Mouse (Mus musculus) forebrain, embryonic 14.5 days (tissue): ENCODE data around the gene Qsox1. TPM values are rescaled to one million over a fixed set of nuclear protein-coding genes. Genes with fewer than 3 reads are reported as not detected.

ENCODE experiments used
- ATAC-seq: fragments of 200-750 bp; cut with Nextera tagmentation; 2 replicates; pipeline ENCODE4 v1.8.0; 2017; ENCODE audit warnings: mild to moderate bottlenecking, moderate library complexity
- DNase-seq: peaks from one replicate; pipeline ENCODE4 v3.0.0-alpha.2; 2015; ENCODE audit warnings: low spot score
- H3K27ac ChIP-seq: fragments of 300-500 bp; sonication (generic); 2 replicates; pipeline ENCODE4 v1.5.1; 2014; ENCODE audit warnings: low read depth, mild to moderate bottlenecking, control low read depth, low read length, moderate library complexity
- H3K27me3 ChIP-seq: fragments of 300-500 bp; sonication (generic); replicated peaks from 2 replicates; pipeline ENCODE4 v1.6.1; 2014; ENCODE audit warnings: low read length, control low read depth, mixed read lengths; ENCODE audit not compliant: control insufficient read depth, insufficient read depth
- H3K36me3 ChIP-seq: fragments of 300-500 bp; sonication (generic); 2 replicates; pipeline ENCODE4 v1.6.1; 2014; ENCODE audit warnings: low read length, control low read depth; ENCODE audit not compliant: control insufficient read depth, insufficient read depth
- H3K4me1 ChIP-seq: fragments of 300-500 bp; sonication (generic); 2 replicates; pipeline ENCODE4 v1.6.1; 2014; ENCODE audit warnings: antibody characterized with exemption, low read length, control low read depth; ENCODE audit not compliant: control insufficient read depth, insufficient read depth
- H3K4me2 ChIP-seq: fragments of 300-500 bp; sonication (generic); 2 replicates; pipeline ENCODE4 v1.6.1; 2014; ENCODE audit warnings: mild to moderate bottlenecking, control low read depth, low read length
- H3K4me3 ChIP-seq: fragments of 300-500 bp; sonication (generic); 2 replicates; pipeline ENCODE4 v1.5.1; 2014; ENCODE audit warnings: low read depth, low read length, control low read depth
- H3K9ac ChIP-seq: fragments of 300-500 bp; sonication (generic); 2 replicates; pipeline ENCODE4 v1.6.1; 2014; ENCODE audit warnings: mild to moderate bottlenecking, low read length, control low read depth, moderate library complexity
- H3K9me3 ChIP-seq: fragments of 300-500 bp; sonication (generic); replicated peaks from 2 replicates; pipeline ENCODE4 v1.6.1; 2016; ENCODE audit warnings: low read length, control low read depth, mixed read lengths; ENCODE audit not compliant: control insufficient read depth
- WGBS: fragments of 180-500 bp; shearing (Covaris S2); extraction: QIAGEN DNeasy Blood & Tissue Kit; methylation state at CpG from one replicate; pipeline ENCODE4 v1.1.7; 2014; 5-methylcytosine and 5-hydroxymethylcytosine counted together
- polyA plus RNA-seq: library from polyadenylated mRNA; unstranded; fragments of >200 nt; fragmentation: Nextera tagmentation; extraction: Ambion mirVana; gene quantifications from 2 replicates; pipeline ENCODE4 v1.2.1, GENCODE M21; 2014

The Qsox1 gene
- polyA plus RNA-seq, 1 experiment from 2014 or later = 7.9 TPM

DNA sequence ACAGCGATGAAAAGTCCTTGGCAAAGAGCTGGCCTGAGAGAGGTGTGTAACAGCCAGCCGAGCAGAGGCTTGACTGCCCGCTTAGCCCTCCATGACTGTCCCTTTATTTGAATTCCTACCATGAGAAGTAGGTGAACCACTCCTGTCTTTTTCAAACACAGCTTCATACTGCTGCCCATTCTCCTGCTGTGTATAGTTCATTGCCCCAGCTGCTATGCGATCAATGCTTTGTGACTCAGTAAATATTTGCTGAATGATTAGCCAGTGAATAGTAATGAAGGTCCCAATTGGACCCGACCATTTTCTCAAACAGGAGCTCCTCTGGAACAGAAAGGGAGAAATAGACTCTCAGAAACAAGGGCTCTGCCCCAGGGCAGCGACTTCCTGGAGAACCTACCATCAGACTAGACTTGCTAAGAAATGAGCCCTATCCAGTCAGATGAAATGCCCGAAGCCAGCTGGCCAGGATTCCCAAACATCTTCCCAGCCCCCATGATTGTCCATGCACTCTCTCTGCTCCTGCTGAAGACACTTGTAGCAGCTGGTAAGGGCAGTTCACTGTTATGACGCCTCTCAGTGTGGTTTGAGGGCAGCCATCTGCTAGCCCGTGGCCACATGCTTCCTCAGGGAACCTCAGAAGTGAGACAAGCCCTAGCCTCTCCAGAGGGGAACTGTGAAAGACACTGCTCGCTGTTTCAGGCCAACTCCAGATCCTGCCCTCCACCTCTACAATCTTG lies 2.8 kb downstream of the Qsox1 start:
- Histone ChIP-seq H3K36me3 (no peaks in the 10 kb centered on the region), H3K4me1 (peaks cover 15% of the 10 kb centered on the region), H3K27ac (no peak overlapping the region), H3K9ac (no peak overlapping the region), H3K4me2 (no peak overlapping the region), H3K4me3 (no peak overlapping the region), H3K27me3 (no peaks in the 10 kb centered on the region), H3K9me3 (no peaks in the 10 kb centered on the region)
- 72% methylated on average over 10 of the region's 10 CpGs for WGBS
- ATAC-seq (no peak), DNase-seq (peak; percentile 33)

DNA sequence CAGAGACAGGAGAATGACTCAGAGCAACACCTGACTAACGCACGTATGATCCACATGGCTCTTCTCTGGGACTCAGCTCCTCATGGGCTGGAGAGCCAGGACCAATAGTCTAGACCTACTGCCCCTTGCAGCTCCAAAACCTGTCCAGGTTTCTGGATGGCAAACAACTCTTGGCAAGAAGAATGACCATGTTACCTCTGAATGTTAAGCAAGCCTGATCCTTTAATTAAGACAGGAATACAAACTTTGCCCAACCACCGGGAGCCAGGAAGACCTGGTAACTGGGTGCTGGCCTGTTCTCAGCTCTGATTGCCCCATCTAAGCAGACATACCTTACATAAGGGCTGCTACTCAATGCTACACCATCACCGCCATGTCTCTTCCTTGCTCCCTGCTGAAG lies 4.4 kb downstream of the Qsox1 start:
- ATAC-seq = no peak
- Histone ChIP-seq H3K27me3 (no peaks in the 10 kb centered on the region), H3K4me1 (peaks cover 14% of the 10 kb centered on the region), H3K4me3 (no peak overlapping the region), H3K9ac (no peak overlapping the region), H3K27ac (no peak overlapping the region), H3K9me3 (no peaks in the 10 kb centered on the region), H3K36me3 (peaks cover 2% of the 10 kb centered on the region; the same call in 1 of the 2 replicates), H3K4me2 (no peak overlapping the region)
- WGBS = 99% methylated on average over 4 of the region's 4 CpGs
- no peak for DNase-seq

DNA sequence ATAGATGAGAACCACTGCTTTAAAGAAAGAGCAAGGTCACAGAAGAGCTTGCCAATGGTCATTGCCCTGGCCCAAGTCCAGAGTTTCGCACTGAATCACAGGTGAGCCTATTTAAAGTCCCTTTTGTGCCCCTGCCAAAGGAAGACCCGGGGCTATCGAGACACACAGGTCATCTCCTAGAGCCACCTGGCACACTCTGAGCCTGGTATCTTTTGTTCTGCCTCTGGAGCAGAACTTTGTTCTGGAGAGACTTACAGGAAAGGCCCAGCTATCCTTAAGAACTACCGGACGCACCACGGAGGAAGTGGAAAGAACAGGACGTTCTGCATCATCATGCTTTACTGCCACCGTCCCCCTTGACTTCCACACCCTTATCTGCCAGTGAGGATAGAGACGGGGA lies 7.1 kb downstream of the Qsox1 start:
- no peak overlapping the region for H3K9ac ChIP-seq
- DNase-seq = no peak
- no peak overlapping the region for H3K4me2 ChIP-seq
- H3K36me3 ChIP-seq = peaks cover 11% of the 10 kb centered on the region
- no peaks in the 10 kb centered on the region for H3K9me3 ChIP-seq
- 93% methylated on average over 9 of the region's 9 CpGs for WGBS
- no peak for ATAC-seq
- no peak overlapping the region for H3K4me3 ChIP-seq
- H3K27ac ChIP-seq = no peak overlapping the region
- H3K4me1 ChIP-seq = peaks cover 6% of the 10 kb centered on the region
- no peaks in the 10 kb centered on the region for H3K27me3 ChIP-seq

DNA sequence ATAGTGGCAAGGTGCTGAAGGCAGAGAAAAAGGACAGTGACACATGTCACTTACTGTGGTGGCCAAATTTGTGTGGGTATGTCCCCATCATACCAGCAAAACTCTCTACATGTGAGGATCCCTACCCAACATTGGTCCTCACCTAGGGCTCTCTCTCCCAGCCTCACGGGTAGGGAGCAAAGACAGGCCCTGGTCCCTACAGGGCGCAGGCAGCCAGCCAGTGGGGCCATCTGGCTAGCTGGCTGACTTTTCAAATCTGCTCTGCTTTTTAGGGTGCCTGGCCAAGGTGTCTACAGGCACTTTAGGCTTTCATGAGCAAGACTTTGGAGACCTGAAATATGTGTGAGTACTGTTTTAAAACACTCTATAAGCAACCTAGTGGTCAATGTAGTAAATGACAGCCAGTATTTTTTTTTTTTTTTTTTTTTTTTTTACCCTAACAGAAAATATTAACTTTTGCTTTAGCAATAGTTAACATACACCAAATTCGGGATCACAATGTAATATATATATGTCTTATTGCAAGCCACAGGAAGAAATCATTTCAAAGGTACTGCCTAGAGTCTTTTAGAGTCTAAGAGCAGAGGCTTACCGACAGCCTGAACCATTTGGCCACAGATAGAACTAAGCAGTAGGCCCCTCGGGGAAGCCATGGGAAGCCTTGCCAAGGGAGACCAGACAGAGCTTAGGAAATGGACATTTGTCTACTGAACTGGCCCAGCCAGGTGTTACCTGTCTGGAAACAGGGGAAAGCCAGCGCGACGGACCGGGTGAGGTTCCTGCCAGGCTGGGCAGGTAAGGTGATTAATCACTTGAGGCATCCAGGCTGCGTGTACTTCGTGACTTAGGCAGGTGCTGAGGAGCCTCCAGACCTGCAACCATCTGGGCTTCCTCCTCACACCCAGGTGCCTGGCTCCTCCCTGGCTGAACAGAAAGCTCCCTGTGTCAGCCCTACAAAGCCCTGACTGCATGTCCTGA lies 11.4 kb downstream of the Qsox1 start:
- ATAC-seq (no peak), DNase-seq (no peak)
- H3K4me3 ChIP-seq = no peak overlapping the region
- no peaks in the 10 kb centered on the region for H3K27me3 ChIP-seq
- peaks cover 11% of the 10 kb centered on the region for H3K36me3 ChIP-seq
- 91% methylated on average over 11 of the region's 11 CpGs for WGBS
- no peak overlapping the region for H3K9ac ChIP-seq
- peaks cover 2% of the 10 kb centered on the region; the same call in 1 of the 2 replicates for H3K4me1 ChIP-seq
- no peaks in the 10 kb centered on the region for H3K9me3 ChIP-seq
- H3K4me2 ChIP-seq = no peak overlapping the region
- H3K27ac ChIP-seq = no peak overlapping the region

DNA sequence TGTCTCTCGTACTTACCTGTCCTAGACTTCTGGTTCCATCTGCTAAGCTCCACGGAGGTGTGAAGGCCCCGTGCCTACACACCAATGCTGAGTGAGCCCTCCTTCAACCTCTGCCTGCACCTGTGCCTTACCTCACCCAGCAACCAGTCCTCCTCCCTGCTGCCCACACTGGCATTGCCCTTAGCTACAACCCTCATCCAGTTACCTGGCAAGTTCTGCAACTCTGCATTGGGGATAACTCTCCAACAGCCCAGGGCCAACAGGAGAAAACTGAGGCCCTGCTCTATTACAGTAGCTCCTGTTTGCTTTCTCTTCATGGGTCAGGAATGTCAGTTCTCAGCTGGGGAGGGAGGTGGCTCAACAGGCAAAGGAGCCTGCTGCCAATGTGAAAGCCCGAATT lies 14.7 kb downstream of the Qsox1 start:
- Histone ChIP-seq H3K9me3 (no peaks in the 10 kb centered on the region), H3K27ac (no peak overlapping the region), H3K27me3 (no peaks in the 10 kb centered on the region), H3K4me2 (no peak overlapping the region), H3K4me3 (no peak overlapping the region), H3K36me3 (peaks cover 18% of the 10 kb centered on the region), H3K9ac (no peak overlapping the region), H3K4me1 (peaks cover 2% of the 10 kb centered on the region; the same call in 1 of the 2 replicates)
- no peak for ATAC-seq
- no peak for DNase-seq
- 92% methylated on average over 4 of the region's 4 CpGs for WGBS

DNA sequence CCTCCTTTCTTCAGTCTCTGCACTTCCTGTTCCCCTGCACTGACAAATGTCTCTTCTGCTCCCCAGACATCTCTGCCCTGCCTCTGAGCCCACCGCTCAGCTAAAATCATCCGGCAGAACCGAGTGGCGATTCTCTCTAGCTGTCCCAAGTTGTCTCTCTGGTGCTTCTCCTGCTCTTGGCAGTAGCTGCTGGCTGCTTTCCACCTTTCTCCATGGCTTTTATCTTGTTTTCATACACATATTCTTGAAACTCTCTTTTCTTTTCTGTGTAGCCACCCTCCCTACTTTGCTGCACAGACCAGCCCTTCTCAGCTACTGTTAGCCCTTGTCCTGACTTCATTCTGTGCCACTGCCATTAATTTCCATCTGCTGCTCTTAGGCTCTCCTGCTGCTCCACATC lies 15.3 kb downstream of the Qsox1 start:
- H3K9ac ChIP-seq = no peak overlapping the region
- DNase-seq = no peak
- ATAC-seq = no peak
- H3K4me2 ChIP-seq = no peak overlapping the region
- no peaks in the 10 kb centered on the region for H3K27me3 ChIP-seq
- H3K4me3 ChIP-seq = no peak overlapping the region
- H3K27ac ChIP-seq = no peak overlapping the region
- 69% methylated on average over 4 of the region's 4 CpGs for WGBS
- H3K36me3 ChIP-seq = peaks cover 13% of the 10 kb centered on the region; the same call in 1 of the 2 replicates
- no peaks in the 10 kb centered on the region for H3K9me3 ChIP-seq
- H3K4me1 ChIP-seq = peaks cover 2% of the 10 kb centered on the region; the same call in 1 of the 2 replicates

DNA sequence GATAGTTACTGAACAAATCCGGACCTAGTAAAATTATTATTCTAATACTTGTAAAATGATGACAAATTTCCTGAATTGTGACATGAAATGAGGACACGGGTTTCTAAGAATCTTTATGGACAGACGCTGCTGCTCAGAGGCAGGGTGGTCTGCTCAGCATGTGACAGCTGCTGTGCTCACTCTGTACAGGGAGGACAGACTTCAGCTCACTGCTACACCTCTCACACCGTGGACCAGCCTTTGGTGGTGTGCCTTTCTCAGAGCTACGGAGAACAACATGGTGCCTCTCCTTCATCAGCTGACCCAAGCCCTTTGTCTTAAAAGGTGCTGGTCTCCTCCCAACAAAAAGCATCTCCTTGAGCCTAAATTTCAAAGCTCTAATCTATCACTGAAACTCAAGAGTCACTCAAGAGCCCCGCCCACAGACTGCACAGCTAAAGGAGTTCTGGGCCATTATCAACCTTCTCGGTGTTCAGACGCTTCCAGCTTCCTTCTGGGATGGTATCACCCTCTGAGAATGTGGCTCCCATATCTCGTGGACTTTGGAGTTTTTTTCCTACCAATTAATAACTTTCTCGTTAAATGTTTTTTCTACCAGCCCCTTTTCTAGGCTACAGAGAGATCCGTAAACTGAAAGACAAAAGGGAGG lies 15.8 kb downstream of the Qsox1 start:
- H3K4me3 ChIP-seq = no peak overlapping the region
- H3K4me1 ChIP-seq = peaks cover 2% of the 10 kb centered on the region; the same call in 1 of the 2 replicates
- no peak overlapping the region for H3K27ac ChIP-seq
- 68% methylated on average over 11 of the region's 11 CpGs for WGBS
- no peaks in the 10 kb centered on the region for H3K27me3 ChIP-seq
- H3K9ac ChIP-seq = no peak overlapping the region
- peaks cover 12% of the 10 kb centered on the region; the same call in 1 of the 2 replicates for H3K36me3 ChIP-seq
- H3K9me3 ChIP-seq = no peaks in the 10 kb centered on the region
- ATAC-seq = no peak
- no peak for DNase-seq
- no peak overlapping the region for H3K4me2 ChIP-seq

DNA sequence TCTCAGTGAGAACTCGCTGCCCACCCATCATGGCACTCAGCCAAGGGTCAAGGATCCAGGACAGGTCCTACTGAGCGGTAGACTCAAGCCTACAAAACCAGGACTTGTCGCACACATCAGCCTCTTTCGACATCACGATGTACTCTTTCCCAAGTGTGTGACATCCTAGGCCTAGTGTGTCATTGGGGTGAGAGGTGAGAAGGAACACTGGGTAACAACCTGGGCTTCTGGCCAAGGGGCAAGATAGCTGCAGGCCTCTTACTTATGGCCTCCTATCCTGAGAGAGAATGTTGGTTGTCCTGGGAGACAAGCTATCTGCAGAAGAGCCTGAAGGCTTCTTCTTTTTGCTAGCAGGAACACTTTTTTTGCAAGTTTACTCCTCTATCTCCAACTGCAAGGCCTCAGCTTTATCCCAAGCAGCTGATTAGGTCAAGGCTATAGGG lies 16.9 kb downstream of the Qsox1 start:
- Histone ChIP-seq H3K4me1 (peaks cover 4% of the 10 kb centered on the region; the same call in 1 of the 2 replicates), H3K9ac (no peak overlapping the region), H3K4me3 (no peak overlapping the region), H3K27ac (no peak overlapping the region), H3K9me3 (no peaks in the 10 kb centered on the region), H3K27me3 (no peaks in the 10 kb centered on the region), H3K4me2 (no peak overlapping the region), H3K36me3 (peaks cover 12% of the 10 kb centered on the region; the same call in 1 of the 2 replicates)
- ATAC-seq (no peak), DNase-seq (no peak)
- 92% methylated on average over 5 of the region's 5 CpGs for WGBS
